Mouse (Mus musculus): ENCODE results near the gene Prkar2b.
A peak's percentile ranks its signal among the peaks of the same experiment; 100 is the strongest.

DNA sequence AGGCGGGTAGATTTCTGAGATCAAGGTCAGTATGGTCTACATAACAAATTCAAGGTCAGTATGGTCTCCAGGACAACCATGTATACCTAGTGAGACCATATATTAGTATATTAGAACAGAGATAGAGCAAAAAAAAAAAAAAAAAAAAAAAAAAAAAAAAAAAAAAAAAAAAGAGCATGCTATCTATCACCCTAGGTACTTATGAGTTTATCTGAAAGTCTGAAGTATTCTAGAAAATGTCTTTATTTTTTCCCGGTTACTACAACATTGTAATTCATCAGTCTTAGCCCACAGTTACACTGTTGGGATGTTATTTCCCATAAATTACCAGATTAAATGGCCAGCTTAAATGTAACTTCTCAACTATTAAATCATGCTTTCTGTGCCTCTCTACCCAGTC lies 116.7 kb downstream of the Prkar2b start:
- TF ChIP-seq RAD21 (IDR thresholded peaks at IDR 0.05; ENCODE audit: low read depth, low read length), result no peak
- TF ChIP-seq UBTF (IDR thresholded peaks at IDR 0.05; ENCODE audit: low read depth, low read length), result no peak
- TF ChIP-seq ZNF384 (IDR thresholded peaks at IDR 0.05; ENCODE audit: low read depth, low read length), result peak; percentile 53; the same call in 1 of the 2 replicates
- TF ChIP-seq ELF1 (IDR thresholded peaks at IDR 0.05; ENCODE audit: low read depth, low read length), result no peak
- no peak for TF ChIP-seq POLR2A (IDR thresholded peaks at IDR 0.05; ENCODE audit: low read depth, low read length)
- no peak for TF ChIP-seq CTCF (conservative IDR thresholded peaks at IDR 0.05 in 1 of 2, IDR thresholded peaks at IDR 0.05 in 1 of 2; ENCODE audit: low read depth in 2 of 2, low read length in 2 of 2)
- no peak for TF ChIP-seq ZC3H11A (IDR thresholded peaks at IDR 0.05; ENCODE audit: low read depth, low read length)
- TF ChIP-seq TCF12 (IDR thresholded peaks at IDR 0.05; ENCODE audit: low read depth, low read length), result no peak
- no peak for TF ChIP-seq USF1 (IDR thresholded peaks at IDR 0.05; ENCODE audit: low read depth, low read length)
